Mouse (Mus musculus) natural killer cell, adult 2 months (primary cell): ENCODE measurements around the gene Bhlhe40.

Experiments
- DNase-seq, 2 experiments: peaks; one replicate each; pipeline ENCODE4 v3.0.0; 2022; ENCODE audit warnings: low spot score in 2 of 2

Gene Bhlhe40

DNA sequence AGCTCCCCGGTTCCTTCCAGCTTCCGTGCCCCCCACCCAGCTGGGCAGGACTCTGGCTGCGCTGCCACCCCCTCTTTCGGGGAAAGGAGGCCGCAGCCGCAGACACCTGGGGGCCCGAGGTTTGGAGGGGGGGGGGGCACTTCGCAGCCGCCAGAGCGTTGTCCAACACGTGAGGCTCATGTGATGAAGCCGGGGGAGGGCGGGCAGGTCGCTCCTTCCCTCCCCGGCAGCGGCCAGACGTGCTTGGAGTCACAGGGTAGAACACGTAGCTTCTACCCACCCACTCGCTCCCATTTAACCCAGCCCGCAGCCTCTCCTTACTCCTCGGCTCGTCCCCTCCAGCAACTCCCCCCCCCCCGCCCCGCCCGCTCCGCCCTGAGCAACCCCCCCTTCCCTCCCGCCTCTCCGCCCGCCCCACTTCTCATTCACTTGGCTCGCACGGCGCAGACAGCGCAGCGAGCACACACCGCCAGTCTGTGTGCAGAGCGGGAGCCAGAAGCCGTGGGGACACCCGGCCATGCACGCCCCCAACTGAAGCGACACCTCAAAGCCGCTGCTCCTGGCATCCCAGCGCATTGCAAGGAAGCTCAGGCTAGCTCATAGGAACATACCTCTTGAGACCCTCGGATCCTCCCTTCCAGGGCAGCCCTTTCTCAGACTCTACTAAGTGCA is at the start of gene Bhlhe40:
TSS of gene Bhlhe40 (plus strand) at position 424 of the 672 bp plus-strand sequence.
- peak; percentile 94 to 96 for DNase-seq

DNA sequence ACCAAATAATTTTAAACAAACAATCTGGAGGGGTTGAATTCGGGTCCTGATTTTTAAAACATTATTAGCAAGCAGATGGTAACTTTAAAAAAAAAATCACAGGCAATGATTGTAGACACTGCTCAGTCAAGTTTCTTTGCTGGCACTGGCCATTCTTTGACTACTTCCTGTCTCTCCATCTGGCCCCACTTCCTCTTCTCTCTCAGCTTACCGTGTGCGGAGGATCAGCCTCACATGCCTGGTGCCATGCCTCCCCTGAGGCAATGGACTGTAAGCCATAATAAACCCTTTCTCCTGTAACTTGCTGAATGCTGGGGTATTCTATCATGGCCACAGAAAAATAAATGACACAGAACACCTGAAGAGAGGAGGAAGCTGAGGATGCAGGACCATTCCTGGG is 48.8 kb upstream of the Bhlhe40 start:
- peak in 1 of 2 experiments; percentile 9 for DNase-seq

DNA sequence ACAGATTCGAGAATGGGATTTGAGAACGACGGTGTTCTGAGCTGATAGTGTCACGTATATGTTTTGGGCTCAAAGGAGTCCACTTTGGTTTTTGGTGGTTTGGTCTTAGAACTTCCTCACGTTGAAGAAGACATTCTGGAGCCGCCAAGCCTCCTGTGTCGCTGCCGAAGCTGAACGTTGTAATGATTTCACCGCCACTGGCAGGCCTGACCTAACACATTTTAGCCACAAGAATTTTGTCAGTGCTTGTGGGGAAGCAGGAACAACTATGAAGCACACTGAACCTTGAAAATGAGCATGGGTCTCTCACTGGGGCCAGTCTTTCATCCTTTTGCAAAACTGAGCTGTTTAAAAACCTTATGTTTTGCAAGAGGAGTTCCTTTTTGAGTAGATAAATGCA is 42.4 kb upstream of the Bhlhe40 start:
- DNase-seq, result peak in 1 of 2 experiments; percentile 49

DNA sequence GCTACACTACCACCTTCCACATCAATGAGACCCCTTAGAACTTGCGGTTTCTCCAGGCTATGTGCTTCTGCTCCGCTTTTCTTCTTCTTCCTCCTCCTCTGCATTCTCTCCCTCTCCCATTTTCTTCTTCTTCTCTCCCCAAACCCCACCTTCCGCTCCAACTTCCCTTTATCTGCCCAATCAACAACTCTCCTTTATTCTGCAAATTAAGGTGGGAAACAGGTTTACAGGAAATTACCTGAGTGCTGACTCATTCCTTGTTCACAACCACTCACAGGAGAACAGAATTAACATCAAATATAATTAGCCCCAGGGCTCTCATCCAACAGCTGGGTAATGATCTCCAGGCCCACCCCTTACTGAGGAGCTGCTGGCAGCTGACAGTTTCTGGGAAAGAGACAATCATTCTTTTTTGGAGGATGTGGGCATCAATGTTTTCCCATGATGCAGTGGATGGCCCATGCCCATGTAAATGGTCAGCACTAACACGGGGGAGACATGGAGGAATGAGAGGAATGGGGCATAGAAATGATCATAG is 37.3 kb upstream of the Bhlhe40 start:
- no peak for DNase-seq

DNA sequence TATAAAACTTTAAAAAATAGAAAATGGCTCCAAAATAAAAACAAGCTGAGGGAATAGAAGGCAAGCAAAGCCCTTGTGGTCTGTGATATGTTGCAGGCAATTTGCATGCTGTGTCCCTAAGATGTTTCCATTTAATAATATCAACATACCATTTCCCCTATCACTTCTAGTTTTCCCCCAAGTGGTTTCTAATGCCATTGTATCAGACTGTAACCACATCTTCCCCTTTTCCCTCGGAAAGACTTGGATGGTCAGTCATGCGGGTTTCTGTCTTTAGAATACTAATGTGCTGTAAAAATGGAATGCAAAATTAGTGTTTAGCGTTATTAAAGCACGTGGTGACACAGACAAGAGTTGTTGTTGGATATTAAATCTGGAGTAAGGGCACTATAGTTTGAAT is 35.5 kb upstream of the Bhlhe40 start:
- peak in 1 of 2 experiments; percentile 23 for DNase-seq

DNA sequence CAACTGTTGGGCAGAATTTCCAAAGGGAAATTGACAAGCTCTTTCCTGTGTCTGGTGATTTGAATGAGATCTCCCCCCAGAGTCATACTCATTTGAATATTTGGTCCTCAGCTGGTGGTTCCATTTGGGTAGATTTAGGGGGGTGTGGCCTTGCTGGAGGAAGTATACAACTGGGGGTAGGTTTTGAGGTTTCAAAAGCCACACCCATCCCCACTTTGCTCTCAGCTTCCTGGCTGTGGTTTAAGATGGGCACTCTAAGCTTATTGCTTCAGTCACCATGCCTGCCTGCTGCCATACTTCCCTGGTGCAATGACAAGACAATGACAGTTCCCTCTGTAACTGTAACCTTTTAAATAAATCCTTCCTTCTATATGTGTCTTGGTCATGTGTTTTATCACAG is 29.7 kb upstream of the Bhlhe40 start:
- peak; percentile 85 to 87 for DNase-seq

DNA sequence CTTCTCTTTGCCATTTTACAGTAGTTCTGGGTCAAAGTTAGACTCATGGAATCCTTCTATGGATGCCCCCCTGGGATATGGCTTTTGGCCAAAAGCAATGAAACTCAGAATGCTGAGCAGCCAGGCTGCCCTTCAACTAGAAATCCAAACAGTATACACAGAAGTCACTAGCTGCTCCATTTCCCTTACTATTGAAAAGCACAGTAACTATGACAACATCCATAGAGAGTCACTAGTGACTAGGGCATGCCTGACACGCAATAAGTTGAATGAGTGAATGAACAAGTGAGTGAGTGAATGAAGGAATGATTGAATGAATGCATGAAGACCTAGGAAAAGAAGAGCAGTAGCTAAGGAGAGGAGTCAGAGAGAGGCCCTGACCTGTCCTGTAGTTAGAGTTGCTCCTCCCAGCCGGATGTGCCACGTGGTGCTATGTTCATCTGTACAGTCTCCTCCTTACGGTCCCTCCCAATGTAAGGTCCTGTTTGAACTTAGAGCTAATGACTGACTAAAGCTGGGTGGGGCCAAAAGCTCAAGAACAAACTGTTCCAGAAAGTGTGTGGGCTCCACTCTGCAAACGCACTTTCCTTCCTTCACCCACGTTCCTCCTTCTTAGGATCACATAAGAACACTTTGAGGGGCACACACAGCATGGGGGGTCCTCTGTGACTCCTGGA is 22.1 kb upstream of the Bhlhe40 start:
- no peak for DNase-seq

DNA sequence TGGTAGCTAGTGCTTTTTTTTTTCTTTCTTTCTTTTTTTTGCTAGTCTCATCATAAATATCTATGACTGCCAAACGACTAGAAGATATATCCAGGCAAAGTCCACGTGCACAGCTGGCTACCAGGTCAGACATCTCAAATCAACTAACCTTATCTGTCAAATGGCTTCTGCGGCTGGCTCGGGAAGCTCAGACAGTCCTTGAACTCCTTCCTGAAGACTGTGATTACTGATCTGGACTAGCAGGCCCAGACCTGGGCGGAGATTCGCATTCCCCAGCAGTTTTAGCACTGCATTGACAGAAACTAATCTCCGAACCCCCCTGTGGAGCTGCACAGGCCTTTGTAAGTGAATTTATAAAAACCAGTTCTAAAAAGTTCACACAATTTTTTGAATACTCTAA is 18.4 kb upstream of the Bhlhe40 start:
- no peak for DNase-seq

DNA sequence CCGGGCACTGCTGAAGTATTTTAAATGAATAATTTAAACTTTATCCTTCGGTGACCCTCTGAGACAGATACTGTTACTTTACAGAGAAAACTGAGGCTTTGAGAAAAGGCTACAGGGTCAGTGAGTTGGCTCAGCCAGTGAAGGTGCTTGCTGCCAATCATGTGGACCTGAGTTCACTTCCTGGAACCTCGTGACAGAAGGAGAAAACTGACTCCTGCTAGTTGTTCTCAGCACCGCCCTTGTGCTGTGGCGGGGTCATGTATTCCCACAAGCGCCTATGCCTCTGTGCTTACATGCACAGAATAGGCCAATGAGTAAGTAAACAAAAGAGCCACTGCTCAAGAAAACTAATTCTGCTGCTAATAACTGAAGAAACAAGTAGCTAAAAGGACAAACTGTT is 17.4 kb upstream of the Bhlhe40 start:
- DNase-seq, result no peak

DNA sequence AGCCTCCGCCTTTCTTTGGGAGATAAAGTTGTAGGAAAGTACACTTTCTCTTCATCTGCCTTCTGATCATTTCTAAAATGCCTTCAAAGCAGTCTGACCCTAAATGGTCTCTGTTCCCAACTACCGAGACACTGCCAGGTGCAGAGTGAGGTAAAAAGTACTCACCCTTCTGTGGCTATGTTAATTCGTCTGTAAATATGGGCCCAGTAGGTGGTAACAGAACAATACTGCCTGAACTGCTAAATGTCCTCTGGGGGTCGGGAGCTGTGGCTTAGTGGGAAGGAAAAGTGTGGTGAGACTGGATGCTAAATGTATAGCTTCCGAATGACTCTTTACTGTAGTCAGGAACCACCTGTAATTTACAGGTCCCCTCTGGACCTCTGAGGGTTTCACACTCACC is 16.1 kb upstream of the Bhlhe40 start:
- no peak for DNase-seq

DNA sequence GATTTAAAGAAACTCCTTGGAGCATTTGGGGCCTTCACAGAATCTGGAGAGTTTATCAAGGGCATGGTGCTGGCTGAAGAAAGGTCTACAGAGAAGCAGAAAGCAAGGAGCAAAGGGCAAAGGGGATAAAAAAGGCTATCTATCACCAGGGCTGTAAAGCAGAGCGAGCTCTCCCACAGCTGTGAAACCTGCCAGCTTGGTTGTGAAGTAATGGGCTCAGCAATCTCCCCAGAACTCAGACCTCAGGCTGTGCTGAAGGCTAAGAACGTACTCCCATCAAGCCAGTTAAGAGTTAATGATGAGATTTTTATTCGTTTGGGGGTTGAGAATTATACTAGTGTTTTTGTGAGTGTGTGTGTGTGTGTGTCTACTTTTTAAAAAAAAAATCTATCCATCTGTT is 13.3 kb upstream of the Bhlhe40 start:
- DNase-seq, result no peak

DNA sequence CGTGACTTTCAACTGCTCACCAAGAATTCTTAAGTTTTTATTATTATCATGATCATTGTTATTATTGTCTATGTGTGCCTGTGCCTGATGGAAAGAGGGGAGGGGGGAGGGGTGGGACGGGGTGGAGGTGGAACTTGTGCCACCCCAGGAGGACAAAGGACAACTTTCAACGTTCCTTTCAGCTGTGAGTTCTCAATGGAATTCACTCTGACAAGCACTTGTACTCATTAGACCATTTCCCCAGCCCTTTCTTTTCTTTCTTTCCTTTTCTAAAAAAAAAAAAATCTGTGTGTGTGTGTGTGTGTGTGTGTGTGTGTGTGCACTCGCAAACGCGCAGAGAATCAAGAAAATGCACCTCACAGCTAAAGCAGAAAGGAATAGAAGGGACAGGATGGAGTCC is 12.4 kb upstream of the Bhlhe40 start:
- no peak for DNase-seq

DNA sequence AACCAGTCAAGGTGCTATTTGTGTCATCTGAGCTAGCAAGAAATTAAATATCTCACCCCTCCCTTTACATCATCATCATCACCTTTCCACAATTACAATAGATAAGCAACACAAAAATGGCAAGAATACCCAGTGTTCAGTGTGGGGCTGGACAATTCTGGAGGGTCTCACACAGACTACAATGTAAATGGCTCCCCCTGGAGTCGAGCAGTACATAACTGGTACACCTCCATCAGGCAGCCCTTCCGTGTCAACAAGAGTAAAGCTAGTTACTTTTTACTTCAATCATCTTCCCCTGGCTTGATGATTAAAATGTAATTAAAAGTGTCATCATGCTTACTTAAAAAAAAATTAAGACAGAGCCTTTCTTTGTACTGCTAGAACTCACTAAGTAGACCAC is 4.6 kb upstream of the Bhlhe40 start:
- DNase-seq, result peak; percentile 35 to 36

DNA sequence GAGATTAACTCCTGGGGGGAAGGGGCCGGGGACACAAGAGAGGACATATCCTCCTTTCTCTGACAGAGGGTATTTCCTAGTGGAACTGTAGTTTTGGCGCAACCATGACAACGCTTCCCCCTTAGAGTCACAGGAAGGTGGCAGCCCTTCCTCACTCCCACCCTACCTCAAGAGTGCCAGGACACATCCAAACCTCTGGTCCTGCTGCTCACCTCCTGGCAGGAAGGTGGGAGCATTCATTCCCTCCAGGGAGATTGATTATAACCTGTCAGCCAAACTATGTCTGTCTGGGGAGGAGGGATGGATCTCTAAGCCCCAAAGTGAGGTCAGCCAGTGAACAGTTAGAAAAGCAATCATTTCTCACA is 2.4 kb upstream of the Bhlhe40 start:
- no peak for DNase-seq

DNA sequence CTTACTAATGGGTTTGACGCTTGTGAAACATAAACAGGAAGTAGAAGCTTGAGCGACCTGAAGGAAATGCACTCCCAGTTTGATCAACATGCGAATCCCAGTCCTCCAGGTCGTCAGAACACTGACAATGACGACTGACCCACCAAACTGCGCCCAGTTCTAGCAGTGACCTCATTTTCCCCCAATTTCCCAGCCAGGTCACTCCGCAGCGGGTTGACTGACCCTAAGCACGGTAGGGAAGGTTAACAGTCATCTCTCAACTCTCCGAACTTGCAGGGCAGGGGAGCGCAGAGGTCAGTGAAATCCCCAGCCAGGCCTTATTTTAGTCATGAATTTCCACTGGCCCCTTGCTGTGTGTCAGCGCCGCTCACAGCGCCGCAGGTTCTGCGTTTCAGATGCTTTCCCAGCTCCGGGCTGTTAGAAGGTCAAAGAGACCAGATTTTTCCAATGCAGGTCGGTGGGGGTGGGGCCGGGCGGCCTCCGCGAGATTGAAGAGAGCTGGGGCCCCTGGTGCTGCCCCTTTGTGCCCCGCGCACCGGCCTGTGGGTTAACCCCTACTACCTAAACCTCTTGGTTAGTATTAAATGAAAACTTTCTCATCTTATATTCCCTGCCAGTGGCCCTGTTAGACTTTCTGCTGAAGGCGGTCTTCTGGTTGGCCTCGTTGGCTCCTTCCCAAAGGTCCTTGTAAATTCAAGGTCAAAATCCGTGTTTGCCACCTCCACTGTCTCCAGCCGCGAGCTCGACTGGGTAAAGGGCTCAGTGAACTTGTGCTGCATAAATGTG is 1.8 kb upstream of the Bhlhe40 start:
- DNase-seq, result peak; percentile 75 to 86

DNA sequence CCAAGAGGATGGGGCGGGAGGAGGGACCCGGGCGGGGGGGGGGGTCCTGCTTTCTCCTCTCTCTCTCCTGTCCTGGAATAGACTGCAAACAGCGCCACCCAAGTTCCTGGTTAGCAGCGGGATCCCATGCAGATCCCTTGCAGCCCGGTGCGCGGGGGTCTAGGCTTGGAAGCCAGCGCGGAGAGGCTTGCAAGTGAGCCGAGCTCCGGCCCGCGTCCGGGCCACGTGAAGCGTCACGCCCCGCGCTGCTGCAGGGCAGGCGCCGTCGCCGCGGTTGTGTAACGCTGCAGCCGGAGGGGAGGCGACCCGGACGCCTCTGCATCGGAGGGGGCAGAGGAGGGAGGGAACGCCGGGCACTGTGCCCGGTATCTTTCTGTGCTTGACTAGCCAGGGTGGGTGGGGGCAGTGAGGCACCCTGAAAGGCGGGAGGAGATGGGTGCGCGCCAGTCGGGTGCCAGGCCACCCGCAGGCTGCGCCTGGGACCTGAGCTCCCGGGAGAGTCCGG is 1.2 kb upstream of the Bhlhe40 start:
- peak; percentile 94 for DNase-seq

DNA sequence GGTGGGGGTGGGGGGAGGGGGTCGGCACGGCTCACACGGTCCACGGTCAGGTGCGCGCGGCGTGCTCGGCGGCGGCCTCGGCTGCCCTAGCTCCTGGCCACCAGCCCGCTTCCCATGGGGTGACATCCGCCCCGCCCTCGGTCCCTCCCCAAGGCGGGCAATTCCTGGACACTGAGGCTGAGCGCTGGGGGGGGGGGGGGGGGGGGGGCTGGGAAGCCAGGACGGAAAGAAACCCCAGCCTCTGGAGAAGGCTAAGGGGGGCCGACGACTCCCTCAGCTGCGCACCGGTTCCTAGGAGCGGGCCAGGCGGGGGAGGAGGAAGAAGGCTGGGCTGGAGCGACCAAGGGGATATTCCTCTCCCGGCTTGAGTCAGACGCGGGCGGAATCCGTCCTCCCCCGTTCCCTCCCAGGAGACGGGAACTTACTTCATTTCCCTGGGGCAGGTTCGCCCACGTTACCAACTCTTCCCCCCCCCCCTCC is 663 bp upstream of the Bhlhe40 start:
- DNase-seq, result no peak

DNA sequence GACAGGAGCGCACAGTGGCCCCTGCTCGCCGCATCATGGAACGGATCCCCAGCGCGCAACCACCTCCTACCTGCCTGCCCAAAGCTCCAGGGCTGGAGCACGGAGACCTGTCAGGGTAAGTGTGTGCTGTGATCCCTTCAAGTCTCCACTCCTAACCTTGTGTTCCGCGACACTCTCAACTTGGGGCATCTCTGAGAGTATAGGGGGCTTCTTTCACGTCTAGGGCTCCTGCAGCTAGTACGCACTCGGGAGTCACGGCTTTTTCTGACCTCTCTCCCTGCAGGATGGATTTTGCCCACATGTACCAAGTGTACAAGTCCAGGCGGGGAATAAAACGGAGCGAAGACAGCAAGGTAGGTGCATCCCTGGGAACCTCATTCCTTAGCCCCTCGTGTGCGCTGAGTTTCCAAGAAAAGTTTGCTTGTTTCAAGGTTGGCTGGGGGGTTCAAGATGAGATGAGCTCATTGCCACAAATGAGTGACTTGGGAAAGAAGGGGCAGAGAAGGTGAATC is 505 bp downstream of the Bhlhe40 start:
- DNase-seq, result no peak

DNA sequence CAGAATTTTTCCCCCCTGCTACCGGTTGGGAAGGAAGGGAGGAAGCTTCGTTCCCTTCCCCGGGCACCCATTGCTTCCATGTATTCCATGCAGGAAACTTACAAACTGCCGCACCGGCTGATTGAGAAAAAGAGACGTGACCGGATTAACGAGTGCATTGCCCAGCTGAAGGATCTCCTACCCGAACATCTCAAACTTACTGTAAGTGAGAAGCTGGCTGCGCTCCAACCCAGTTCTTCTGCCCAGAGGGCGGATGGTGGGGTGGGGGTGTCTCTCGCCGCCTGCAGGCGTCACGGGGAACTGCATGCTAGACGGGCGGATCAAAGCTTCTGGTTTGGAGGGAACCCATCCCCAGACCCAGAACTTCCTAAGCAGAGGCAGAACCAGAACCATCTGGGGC is 983 bp downstream of the Bhlhe40 start:
- DNase-seq, result peak; percentile 89

DNA sequence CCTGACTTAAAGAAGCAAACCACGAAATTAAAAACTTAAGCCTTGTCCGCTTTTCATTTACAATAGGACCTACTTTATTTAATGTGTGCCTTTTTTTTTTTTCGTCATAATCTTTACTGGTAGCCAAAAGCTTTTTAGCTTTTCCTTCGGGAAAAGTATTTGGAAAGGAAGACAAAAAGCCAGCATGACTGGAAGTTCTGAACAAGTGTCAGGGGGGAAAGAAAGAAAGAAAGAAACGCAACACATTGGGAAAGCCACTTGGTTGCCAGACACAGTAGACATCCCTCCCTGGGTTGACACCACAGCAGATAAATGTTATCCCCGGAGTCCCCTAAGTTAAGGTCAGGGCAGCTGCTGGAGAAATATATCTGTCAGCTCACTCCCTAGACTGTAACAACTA is 1.5 kb downstream of the Bhlhe40 start:
- no peak for DNase-seq

DNA sequence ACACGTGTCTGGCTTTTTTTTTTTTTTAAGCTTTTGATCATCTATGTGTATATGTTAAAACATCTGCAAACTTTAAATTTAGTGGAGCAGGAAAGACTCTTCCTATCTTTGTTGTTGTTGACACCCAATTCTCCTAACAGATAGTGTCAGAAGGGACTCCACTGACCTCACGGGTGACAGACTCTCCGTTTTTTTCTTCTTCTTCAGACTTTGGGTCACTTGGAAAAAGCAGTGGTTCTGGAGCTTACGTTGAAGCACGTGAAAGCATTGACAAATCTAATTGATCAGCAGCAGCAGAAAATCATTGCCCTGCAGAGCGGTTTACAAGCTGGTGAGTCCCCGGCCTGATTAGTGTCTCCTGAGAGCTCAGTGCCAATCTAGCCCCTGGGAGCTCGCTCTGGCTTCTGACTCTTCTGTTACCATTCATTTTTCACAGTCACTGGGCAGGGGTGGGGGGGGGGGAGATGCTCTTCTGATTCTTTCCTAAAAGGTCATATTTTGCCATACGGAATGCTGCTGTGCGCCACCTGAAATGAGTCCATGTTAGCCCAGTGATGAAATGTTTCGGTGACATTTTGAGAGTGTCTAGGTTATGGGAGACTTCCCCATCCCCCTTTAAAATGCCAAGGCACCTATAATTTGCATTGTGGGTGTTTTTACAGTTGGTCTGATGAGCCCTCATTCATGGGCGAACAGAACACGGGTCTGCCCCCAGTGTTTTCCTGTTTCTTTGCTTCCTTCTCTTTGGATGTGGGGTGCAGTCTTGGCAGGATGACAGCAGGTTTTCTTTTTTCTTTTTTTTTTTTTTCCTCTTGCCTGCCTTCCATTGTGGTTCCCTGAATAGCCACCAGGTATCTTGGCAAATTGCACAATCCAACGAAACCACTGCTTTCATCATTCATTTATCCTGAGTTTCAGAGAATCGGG is 2.1 kb downstream of the Bhlhe40 start:
- no peak for DNase-seq
